Mouse (Mus musculus) myocyte (in vitro differentiated cells): ENCODE measurements around the gene Snx20.

Source experiments
- MYOD1 ChIP-seq, 3 experiments: IDR thresholded peaks; one replicate each; pipeline ENCODE4 v1.6.1; 2011; ENCODE audit warnings: control low read depth in 2 of 3, low read depth in 2 of 3, mild to moderate bottlenecking in 2 of 3, moderate library complexity in 1 of 3; ENCODE audit not compliant: insufficient read length in 2 of 3, control insufficient read depth in 1 of 3
- MYOG ChIP-seq, 3 experiments: IDR thresholded peaks; one replicate each; pipeline ENCODE4 v1.6.1; 2011; ENCODE audit warnings: control low read depth in 2 of 3, low read depth in 2 of 3, mild to moderate bottlenecking in 2 of 3; ENCODE audit not compliant: insufficient read length in 2 of 3, control insufficient read depth in 1 of 3, insufficient read depth in 1 of 3
- POLR2A ChIP-seq: IDR thresholded peaks from one replicate; pipeline ENCODE4 v1.6.1; 2011; ENCODE audit warnings: low read depth, mild to moderate bottlenecking, control low read depth, moderate library complexity; ENCODE audit not compliant: insufficient read length
- TCF12 ChIP-seq: IDR thresholded peaks from one replicate; pipeline ENCODE4 v1.6.1; 2011; ENCODE audit warnings: mild to moderate bottlenecking, control low read depth; ENCODE audit not compliant: poor library complexity, insufficient read depth, severe bottlenecking

GRCm38 (mm10) chr8:88646837-88647778, 11.2 kb upstream of the Snx20 start, which contains the start of gene Nod2:
- TF ChIP-seq POLR2A = peak; percentile 76
- no peak for TF ChIP-seq TCF12
- peak in 2 of 3 experiments; percentile 36 to 70 for TF ChIP-seq MYOG (IDR thresholded peaks at IDR 0.05; ENCODE audit: control insufficient read depth in 1 of 3, insufficient read depth in 1 of 3, insufficient read length in 2 of 3, low read depth in 2 of 3)
- peak in 2 of 3 experiments; percentile 39 to 72 for TF ChIP-seq MYOD1 (IDR thresholded peaks at IDR 0.05; ENCODE audit: control insufficient read depth in 1 of 3, insufficient read length in 2 of 3, low read depth in 2 of 3)
